Mouse (Mus musculus): ENCODE results near the gene Lamtor3. TPM values are rescaled to one million over a fixed set of nuclear protein-coding genes. Genes with fewer than 3 reads are reported as not detected.
"Not testable (repeated sequence)": the region's sequence is repeated elsewhere in the genome, so short reads cannot be mapped to it uniquely, and the experiment has no call there.

Gene Lamtor3
- polyA plus RNA-seq, 1 experiment from 2014 or later, result 132 TPM

- Histone ChIP-seq H3K9me3 (ENCODE audit: control insufficient read depth, low read length) (no peaks in the 10 kb centered on the region), H3K4me2 (ENCODE audit: low read depth, low read length) (no peak overlapping the region), H3K9ac (replicated peaks; ENCODE audit: low read depth, low read length) (no peak overlapping the region), H3K27ac (ENCODE audit: low read depth, low read length) (no peak overlapping the region), H3K27me3 (ENCODE audit: control insufficient read depth, insufficient read depth, low read length) (no peaks in the 10 kb centered on the region), H3K4me3 (ENCODE audit: low read depth, low read length) (no peak overlapping the region), H3K36me3 (ENCODE audit: control insufficient read depth, insufficient read depth, low read length) (no peaks in the 10 kb centered on the region), H3K4me1 (ENCODE audit: control insufficient read depth, insufficient read depth, low read length) (no peaks in the 10 kb centered on the region)
- WGBS, result 93% methylated on average over 3 of the region's 3 CpGs
- no peak for ATAC-seq (ENCODE audit: low read depth)
Measured at GRCm38 (mm10) chr3:137895196-137895595, 23.1 kb upstream of the Lamtor3 start.

GRCm38 (mm10) chr3:137896386-137896785, 21.9 kb upstream of the Lamtor3 start:
- H3K4me1 ChIP-seq (ENCODE audit: control insufficient read depth, insufficient read depth, low read length), result no peaks in the 10 kb centered on the region
- ATAC-seq (ENCODE audit: low read depth), result peak; percentile 49; the same call in 1 of the 2 replicates
- H3K9me3 ChIP-seq (ENCODE audit: control insufficient read depth, low read length), result no peaks in the 10 kb centered on the region
- H3K36me3 ChIP-seq (ENCODE audit: control insufficient read depth, insufficient read depth, low read length), result no peaks in the 10 kb centered on the region
- no peaks in the 10 kb centered on the region for H3K27me3 ChIP-seq (ENCODE audit: control insufficient read depth, insufficient read depth, low read length)
- no peak overlapping the region for H3K4me3 ChIP-seq (ENCODE audit: low read depth, low read length)
- H3K9ac ChIP-seq (replicated peaks; ENCODE audit: low read depth, low read length), result no peak overlapping the region
- WGBS, result 48% methylated on average over 4 of the region's 4 CpGs
- H3K27ac ChIP-seq (ENCODE audit: low read depth, low read length), result no peak overlapping the region
- H3K4me2 ChIP-seq (ENCODE audit: low read depth, low read length), result no peak overlapping the region

- H3K4me2 ChIP-seq (ENCODE audit: low read depth, low read length), result no peak overlapping the region
- H3K4me1 ChIP-seq (ENCODE audit: control insufficient read depth, insufficient read depth, low read length), result no peaks in the 10 kb centered on the region
- no peak overlapping the region for H3K4me3 ChIP-seq (ENCODE audit: low read depth, low read length)
- no peaks in the 10 kb centered on the region for H3K27me3 ChIP-seq (ENCODE audit: control insufficient read depth, insufficient read depth, low read length)
- no peak overlapping the region for H3K9ac ChIP-seq (replicated peaks; ENCODE audit: low read depth, low read length)
- 95% methylated on average over 3 of the region's 3 CpGs for WGBS
- H3K27ac ChIP-seq (ENCODE audit: low read depth, low read length), result no peak overlapping the region
- no peaks in the 10 kb centered on the region for H3K36me3 ChIP-seq (ENCODE audit: control insufficient read depth, insufficient read depth, low read length)
- no peaks in the 10 kb centered on the region for H3K9me3 ChIP-seq (ENCODE audit: control insufficient read depth, low read length)
- ATAC-seq (ENCODE audit: low read depth), result no peak
Measured at GRCm38 (mm10) chr3:137896867-137897266, 21.4 kb upstream of the Lamtor3 start.

GRCm38 (mm10) chr3:137897685-137898084, 20.6 kb upstream of the Lamtor3 start:
- H3K4me1 ChIP-seq (ENCODE audit: control insufficient read depth, insufficient read depth, low read length), result no peaks in the 10 kb centered on the region
- 0 out of 2 replicates have a peak, but pooled peaks cover 7% of the 10 kb centered on the region for H3K36me3 ChIP-seq (ENCODE audit: control insufficient read depth, insufficient read depth, low read length)
- H3K9me3 ChIP-seq (ENCODE audit: control insufficient read depth, low read length), result no peaks in the 10 kb centered on the region
- H3K27me3 ChIP-seq (ENCODE audit: control insufficient read depth, insufficient read depth, low read length), result no peaks in the 10 kb centered on the region
- no peak overlapping the region for H3K4me3 ChIP-seq (ENCODE audit: low read depth, low read length)
- no peak overlapping the region for H3K27ac ChIP-seq (ENCODE audit: low read depth, low read length)
- ATAC-seq (ENCODE audit: low read depth), result no peak
- WGBS, result 90% methylated on average over 5 of the region's 5 CpGs
- H3K4me2 ChIP-seq (ENCODE audit: low read depth, low read length), result no peak overlapping the region
- H3K9ac ChIP-seq (replicated peaks; ENCODE audit: low read depth, low read length), result no peak overlapping the region

GRCm38 (mm10) chr3:137900149-137900548, 18.2 kb upstream of the Lamtor3 start:
- no peaks in the 10 kb centered on the region for H3K27me3 ChIP-seq (ENCODE audit: control insufficient read depth, insufficient read depth, low read length)
- no peak overlapping the region for H3K4me3 ChIP-seq (ENCODE audit: low read depth, low read length)
- no peak overlapping the region for H3K4me2 ChIP-seq (ENCODE audit: low read depth, low read length)
- H3K9me3 ChIP-seq (ENCODE audit: control insufficient read depth, low read length), result no peaks in the 10 kb centered on the region
- WGBS, result 66% methylated on average over 10 of the region's 10 CpGs
- no peak overlapping the region for H3K27ac ChIP-seq (ENCODE audit: low read depth, low read length)
- H3K9ac ChIP-seq (replicated peaks; ENCODE audit: low read depth, low read length), result no peak overlapping the region
- 0 out of 2 replicates have a peak, but pooled peaks cover 7% of the 10 kb centered on the region for H3K36me3 ChIP-seq (ENCODE audit: control insufficient read depth, insufficient read depth, low read length)
- no peaks in the 10 kb centered on the region for H3K4me1 ChIP-seq (ENCODE audit: control insufficient read depth, insufficient read depth, low read length)
- ATAC-seq (ENCODE audit: low read depth), result no peak

- H3K36me3 ChIP-seq (ENCODE audit: control insufficient read depth, insufficient read depth, low read length), result no peaks in the 10 kb centered on the region
- 0 out of 2 replicates have a peak, but pooled peaks cover 6% of the 10 kb centered on the region for H3K4me1 ChIP-seq (ENCODE audit: control insufficient read depth, insufficient read depth, low read length)
- no peak overlapping the region for H3K9ac ChIP-seq (replicated peaks; ENCODE audit: low read depth, low read length)
- H3K27ac ChIP-seq (ENCODE audit: low read depth, low read length), result no peak overlapping the region
- no peak overlapping the region for H3K4me2 ChIP-seq (ENCODE audit: low read depth, low read length)
- H3K4me3 ChIP-seq (ENCODE audit: low read depth, low read length), result no peak overlapping the region
- ATAC-seq (ENCODE audit: low read depth), result no peak
- no peaks in the 10 kb centered on the region for H3K27me3 ChIP-seq (ENCODE audit: control insufficient read depth, insufficient read depth, low read length)
- 73% methylated on average over 2 of the region's 2 CpGs for WGBS
- H3K9me3 ChIP-seq (ENCODE audit: control insufficient read depth, low read length), result no peaks in the 10 kb centered on the region
Measured at GRCm38 (mm10) chr3:137913093-137913492, 5.2 kb upstream of the Lamtor3 start.

- H3K36me3 ChIP-seq (ENCODE audit: control insufficient read depth, insufficient read depth, low read length), result not testable (repeated sequence)
Measured at GRCm38 (mm10) chr3:137914567-137914966, 3.7 kb upstream of the Lamtor3 start.

GRCm38 (mm10) chr3:137917694-137918171, 573 bp upstream of the Lamtor3 start:
- WGBS, result 17% methylated on average over 12 of the region's 12 CpGs
- ATAC-seq (ENCODE audit: low read depth), result peak; percentile 55
- H3K9me3 ChIP-seq (ENCODE audit: control insufficient read depth, low read length), result no peaks in the 10 kb centered on the region
- H3K36me3 ChIP-seq (ENCODE audit: control insufficient read depth, insufficient read depth, low read length), result no peaks in the 10 kb centered on the region
- no peaks in the 10 kb centered on the region for H3K27me3 ChIP-seq (ENCODE audit: control insufficient read depth, insufficient read depth, low read length)
- H3K4me3 ChIP-seq (ENCODE audit: low read depth, low read length), result peak overlapping the region; percentile 64
- H3K27ac ChIP-seq (ENCODE audit: low read depth, low read length), result peak overlapping the region; percentile 85
- peak overlapping the region; percentile 77 for H3K4me2 ChIP-seq (ENCODE audit: low read depth, low read length)
- peak overlapping the region; percentile 64 for H3K9ac ChIP-seq (replicated peaks; ENCODE audit: low read depth, low read length)
- H3K4me1 ChIP-seq (ENCODE audit: control insufficient read depth, insufficient read depth, low read length), result peaks cover 14% of the 10 kb centered on the region; the same call in 1 of the 2 replicates

More at GRCm38 (mm10) chr3:137914567-137914966, 3.7 kb upstream of the Lamtor3 start:
- H3K4me3 ChIP-seq (ENCODE audit: low read depth, low read length); H3K27ac ChIP-seq (ENCODE audit: low read depth, low read length); H3K4me2 ChIP-seq (ENCODE audit: low read depth, low read length); ATAC-seq (ENCODE audit: low read depth); H3K9ac ChIP-seq (replicated peaks; ENCODE audit: low read depth, low read length); H3K27me3 ChIP-seq (ENCODE audit: control insufficient read depth, insufficient read depth, low read length); H3K9me3 ChIP-seq (ENCODE audit: control insufficient read depth, low read length): not testable (repeated sequence)
- no CpG with 5 or more reads among the region's 1 CpGs for WGBS
- peaks cover 12% of the 10 kb centered on the region; the same call in 1 of the 2 replicates for H3K4me1 ChIP-seq (ENCODE audit: control insufficient read depth, insufficient read depth, low read length)

GRCm38 (mm10) chr3:137918932-137919311, 616 bp downstream of the Lamtor3 start:
- ATAC-seq (ENCODE audit: low read depth), result peak; percentile 39
- Histone ChIP-seq H3K9me3 (ENCODE audit: control insufficient read depth, low read length) (no peaks in the 10 kb centered on the region), H3K27ac (ENCODE audit: low read depth, low read length) (peak overlapping the region; percentile 40; the same call in 1 of the 2 replicates), H3K4me2 (ENCODE audit: low read depth, low read length) (peak overlapping the region; percentile 77), H3K9ac (replicated peaks; ENCODE audit: low read depth, low read length) (peak overlapping the region; percentile 64), H3K27me3 (ENCODE audit: control insufficient read depth, insufficient read depth, low read length) (no peaks in the 10 kb centered on the region), H3K36me3 (ENCODE audit: control insufficient read depth, insufficient read depth, low read length) (no peaks in the 10 kb centered on the region), H3K4me3 (ENCODE audit: low read depth, low read length) (peak overlapping the region; percentile 64), H3K4me1 (ENCODE audit: control insufficient read depth, insufficient read depth, low read length) (peaks cover 14% of the 10 kb centered on the region; the same call in 1 of the 2 replicates)
- WGBS, result 17% methylated on average over 6 of the region's 6 CpGs

Measured in neural tube, embryonic 14.5 days (tissue).